Mouse (Mus musculus) mouse trophoblast stem cell (cell line): ENCODE measurements around the gene Capn9.

Experiments
- in situ Hi-C, 2 experiments: fragments of 300-500 bp; cut with MseI, MboI; formaldehyde crosslinking; loops; 2 replicates in 1 of 2; 3 replicates in 1 of 2; pipeline ENCODE4 v1.15.1; 2025

Gene Capn9

DNA sequence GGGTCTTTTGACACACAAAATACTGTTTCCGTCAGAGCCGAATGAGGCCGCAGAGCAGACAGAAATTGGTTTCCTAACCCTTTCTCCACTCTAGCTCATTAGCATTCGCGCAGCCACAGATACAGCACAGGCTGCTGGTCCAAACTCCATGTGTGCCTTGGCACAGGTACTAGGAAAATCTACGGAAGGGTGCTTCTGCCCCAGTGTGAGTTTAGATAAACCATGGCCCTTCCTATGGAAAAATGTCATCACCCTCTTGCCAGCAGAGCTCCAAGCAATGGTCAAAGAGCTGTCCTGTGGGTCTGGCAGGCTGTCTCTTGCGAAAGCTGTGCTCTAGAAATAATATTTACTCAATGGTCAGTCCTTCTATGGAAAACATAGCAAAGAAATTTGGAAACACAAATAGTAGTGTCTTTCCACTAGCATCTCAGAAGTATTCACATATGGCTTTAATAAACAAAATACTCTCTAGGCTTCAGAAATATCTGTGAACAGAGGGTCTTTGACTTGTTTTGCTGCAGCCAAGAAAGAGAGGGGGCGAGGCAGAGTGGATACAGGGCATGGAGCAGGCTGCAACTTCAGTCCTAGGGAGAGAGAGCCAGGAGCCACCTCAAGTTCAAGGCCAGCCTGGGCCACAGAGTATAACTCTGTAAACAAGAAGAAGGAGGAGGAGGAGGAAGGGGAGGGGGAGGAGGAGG is 4.0 kb upstream of the Capn9 start:
- in situ Hi-C loops: no loop called here

- in situ Hi-C loops: no loop called here
Measured at GRCm38 (mm10) chr8:124572430-124572775, 3.5 kb upstream of the Capn9 start.

- in situ Hi-C loops: no loop called here
Measured at GRCm38 (mm10) chr8:124573552-124574340, 2.2 kb upstream of the Capn9 start.

DNA sequence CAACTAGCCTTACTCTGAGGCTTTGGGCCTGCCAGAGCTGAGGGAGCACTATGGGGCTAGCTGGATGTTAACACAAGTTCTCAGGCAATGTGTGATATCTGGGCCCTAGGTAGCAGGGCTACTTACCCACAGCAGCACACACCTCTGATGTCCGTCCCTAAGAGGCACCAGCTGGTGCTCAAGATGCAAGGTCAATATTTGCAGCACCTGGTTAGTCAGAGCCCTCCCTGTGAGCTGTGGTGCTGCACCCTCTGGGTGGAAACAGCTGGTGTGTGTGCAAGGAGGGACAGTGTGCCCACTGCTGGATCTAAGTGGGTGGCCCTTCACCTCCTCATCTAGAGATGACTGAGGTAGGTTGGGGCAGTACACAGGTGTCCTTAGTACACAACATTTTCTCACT is 840 bp downstream of the Capn9 start:
- in situ Hi-C loops: no loop called here

DNA sequence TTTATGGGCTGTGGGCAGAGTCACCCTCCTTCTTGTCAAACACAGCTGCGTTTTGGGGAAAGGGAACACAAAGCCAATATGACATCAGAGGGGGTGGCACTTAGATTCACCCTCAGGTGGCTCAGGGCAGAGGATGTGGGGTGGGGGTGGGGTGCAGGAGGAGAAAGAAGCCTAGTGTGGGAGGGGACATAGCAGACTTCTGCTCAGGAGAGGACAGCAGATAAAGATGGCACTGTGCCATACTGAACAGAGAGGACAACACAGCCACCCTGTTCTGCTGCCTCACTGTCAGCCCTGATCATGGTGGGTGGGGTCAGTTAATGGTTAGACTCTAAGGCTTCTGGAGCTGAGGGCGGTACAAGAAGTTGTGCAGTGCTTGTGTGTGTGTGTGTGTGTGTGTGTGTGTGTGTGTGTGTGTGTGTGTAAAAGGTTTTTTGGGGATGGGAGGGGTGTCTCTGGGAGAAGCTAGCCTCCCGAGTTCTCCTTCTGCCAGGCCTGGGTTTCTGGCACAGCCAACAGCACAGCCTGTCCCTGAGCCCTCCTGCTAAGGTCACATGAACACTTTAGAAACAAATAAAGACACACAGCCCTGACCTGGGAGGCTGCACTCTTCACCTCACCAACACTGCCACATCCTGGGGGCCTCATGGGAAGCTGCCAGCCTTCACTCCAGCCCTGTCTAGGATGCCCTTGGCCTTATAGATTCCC is 10.0 kb downstream of the Capn9 start:
- in situ Hi-C loops: no loop called here

DNA sequence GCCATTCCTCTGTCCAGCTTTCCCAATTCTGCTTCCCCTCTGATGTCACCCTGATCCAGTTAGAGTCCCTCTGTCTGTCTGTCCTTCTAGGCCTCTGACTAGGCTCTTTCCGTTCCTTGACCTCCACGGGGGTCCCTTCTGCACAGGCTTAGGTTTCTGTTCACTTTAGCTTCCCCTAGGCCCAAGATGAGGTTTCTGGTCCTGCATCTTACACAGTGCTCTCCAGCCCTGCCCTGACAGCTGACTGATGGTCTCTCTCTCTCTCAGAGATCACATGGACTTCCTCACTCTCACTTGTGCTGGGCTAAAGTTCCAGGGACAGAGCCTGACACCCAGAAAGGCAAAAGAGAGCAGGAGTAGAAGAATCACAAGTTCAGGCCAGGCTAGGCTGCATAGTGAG is 10.6 kb downstream of the Capn9 start:
- in situ Hi-C loops: no loop called here

DNA sequence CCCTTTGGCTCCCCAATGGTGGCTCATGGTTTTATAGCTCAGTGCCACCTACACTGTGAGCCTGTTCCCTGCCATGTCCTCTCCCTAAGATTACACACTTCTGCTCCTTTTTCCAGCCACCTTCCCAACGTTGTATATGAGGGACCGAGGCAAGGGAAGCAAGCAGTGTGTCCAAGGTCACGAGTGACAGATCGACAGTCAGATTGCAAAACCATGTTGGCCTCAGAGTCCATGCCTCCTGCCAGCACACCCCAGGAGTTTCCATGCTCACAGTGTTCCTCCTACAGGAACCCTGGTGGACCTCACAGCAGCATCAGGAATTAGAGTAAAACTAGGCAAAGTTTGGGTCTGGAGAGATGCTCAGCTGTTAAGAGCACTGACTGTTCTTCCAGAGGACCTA is 13.5 kb downstream of the Capn9 start:
- in situ Hi-C loops: no loop called here

DNA sequence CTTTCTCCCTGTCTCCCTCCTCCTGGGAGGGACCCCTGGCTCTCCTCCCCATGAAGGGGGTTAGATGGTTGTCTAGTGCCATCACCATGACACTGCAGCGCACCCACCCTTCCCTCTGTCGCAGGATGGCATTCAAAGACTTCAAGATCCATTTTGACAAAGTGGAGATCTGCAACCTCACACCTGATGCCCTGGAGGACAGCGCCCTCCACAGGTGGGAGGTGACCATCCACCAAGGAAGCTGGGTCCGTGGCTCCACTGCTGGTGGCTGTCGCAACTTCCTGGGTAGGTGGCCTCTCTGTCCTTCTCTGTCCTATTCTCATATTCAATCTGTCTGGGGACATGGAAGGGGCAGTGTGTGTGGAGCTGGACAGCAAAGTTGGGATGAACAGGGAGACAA is 28.2 kb downstream of the Capn9 start:
- in situ Hi-C loops: no loop called here

DNA sequence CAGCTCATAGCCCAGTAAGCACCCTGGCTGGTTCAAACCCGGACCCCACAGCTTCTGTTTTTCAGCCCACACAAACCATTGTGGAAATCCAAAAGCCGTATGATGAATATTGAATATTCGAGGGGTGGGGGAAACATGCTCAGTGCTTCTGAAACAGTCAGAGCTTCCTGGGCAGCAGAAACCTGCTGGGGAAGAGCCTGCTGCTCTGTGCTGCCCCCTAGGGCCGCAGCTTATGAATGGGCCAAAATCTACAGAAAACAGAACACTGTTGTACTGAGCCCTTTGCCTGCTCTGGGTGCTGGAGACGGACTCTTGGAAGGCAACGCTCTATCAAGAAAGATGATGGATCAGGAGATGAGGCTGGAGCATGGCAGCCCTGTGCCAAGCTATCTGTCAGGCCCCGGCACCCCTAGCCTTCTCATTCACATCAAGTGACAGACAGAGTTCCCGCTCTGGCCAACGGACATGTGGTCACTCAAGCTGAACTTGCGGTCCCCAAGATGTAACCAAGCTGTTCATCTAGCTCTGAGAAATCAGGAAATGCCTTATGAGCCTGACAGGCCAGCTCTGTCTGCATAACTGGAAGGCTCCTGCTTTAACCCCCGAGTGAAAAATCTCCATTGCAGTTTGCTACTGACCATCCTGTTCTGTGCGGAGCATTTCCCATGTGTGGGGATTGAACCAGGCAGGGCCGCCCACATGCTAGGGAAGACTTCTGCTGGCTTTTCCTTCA is 32.5 kb downstream of the Capn9 start:
- in situ Hi-C loops: no loop called here

DNA sequence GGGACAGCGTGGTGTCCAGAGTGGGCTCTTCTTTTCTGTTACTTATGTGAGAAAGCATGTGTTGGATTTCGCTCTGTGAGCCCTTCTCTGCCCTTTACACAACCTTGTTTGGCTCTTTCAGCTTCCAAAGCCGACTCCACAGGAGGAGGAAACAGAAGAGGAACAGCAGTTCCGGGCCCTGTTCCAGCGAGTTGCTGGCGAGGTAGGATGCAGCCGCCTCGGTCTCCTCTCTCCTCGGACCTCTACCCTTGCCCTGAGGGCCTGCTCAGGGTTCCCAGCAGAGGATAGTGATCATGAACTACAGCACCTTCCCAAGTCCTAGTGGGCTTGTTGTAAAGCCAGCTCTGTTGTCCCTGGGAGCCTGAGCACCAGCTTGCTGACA is 33.1 kb downstream of the Capn9 start:
- in situ Hi-C loops: no loop called here

DNA sequence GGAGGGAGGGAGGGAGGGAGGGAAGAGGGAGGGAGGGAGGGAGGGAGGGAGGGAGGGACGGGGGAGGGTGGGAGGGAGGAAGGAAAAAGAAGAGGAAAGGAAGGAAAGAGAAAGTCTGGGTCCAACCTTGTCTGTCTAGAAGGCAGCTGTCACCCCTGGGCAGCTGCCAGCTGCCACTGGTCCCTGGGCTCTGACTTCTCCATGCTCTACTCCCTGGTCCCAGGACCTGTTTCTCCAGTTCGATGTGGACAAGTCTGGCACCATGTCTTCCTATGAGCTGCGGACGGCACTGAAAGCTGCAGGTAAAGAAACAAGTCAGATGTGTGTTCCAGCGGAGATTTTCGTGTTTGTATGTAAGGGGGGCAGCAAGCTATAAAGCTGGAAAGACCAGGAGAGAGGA is 38.4 kb downstream of the Capn9 start:
- in situ Hi-C loops: no loop called here

GRCm38 (mm10) chr8:124617266-124617869 is 41.5 kb downstream of the Capn9 start:
- in situ Hi-C loops: loop anchor here (5.0 kb wide), 1 partner anchor 60 kb away; no protein-coding TSS in a partner anchor

GRCm38 (mm10) chr8:124618252-124618651 is 42.3 kb downstream of the Capn9 start:
- in situ Hi-C loops: loop anchor here (5.0 kb wide), 1 partner anchor 59 kb away; no protein-coding TSS in a partner anchor

DNA sequence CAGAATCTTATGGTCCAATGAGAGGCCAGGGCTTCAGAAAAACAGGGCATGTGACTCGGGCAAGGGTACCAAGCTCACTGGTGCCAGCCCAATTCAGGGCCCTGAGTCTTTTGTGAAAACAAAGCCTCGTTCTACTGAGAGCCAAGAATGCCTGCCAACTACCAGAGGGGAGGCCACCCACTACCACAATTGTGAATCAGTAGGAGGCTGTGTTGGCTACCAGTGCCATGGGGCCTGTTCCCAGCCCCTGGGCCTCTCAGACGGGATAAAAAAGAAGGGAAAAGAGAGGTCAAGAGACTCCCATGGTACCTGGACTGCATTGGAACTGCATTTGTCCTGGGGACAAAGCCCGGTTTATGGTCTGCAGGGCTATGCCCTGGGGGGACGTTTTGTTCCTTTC is 45.3 kb downstream of the Capn9 start:
- in situ Hi-C loops: no loop called here

DNA sequence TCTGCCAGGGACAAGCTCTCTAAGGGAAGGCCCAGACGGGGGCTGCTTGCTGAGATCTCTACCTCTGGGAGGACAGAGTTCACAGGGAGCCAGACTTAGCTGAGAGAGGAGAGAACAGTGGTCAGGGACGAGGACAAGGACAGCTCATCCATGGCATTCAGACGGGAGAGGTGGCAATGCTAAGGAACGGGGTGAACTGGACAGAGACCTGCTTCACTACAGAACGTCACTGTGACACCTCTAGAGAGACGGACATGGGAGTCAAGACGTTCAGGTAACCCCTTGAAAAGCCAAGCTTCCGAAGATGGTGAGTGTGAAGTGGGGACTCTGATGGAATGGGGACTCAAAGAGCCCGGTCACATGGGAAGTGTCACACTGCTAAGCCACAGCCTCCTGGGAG is 50.3 kb downstream of the Capn9 start:
- in situ Hi-C loops: no loop called here

GRCm38 (mm10) chr8:124630489-124630888 is 54.6 kb downstream of the Capn9 start:
- in situ Hi-C loops: no loop called here

- in situ Hi-C loops: no loop called here
Measured at GRCm38 (mm10) chr8:124630891-124631290, 55.0 kb downstream of the Capn9 start.

- in situ Hi-C loops: no loop called here
Measured at GRCm38 (mm10) chr8:124631966-124632365, 56.1 kb downstream of the Capn9 start.

GRCm38 (mm10) chr8:124633001-124633703 is 57.2 kb downstream of the Capn9 start:
- in situ Hi-C loops: no loop called here

- in situ Hi-C loops: no loop called here
Measured at GRCm38 (mm10) chr8:124634411-124635246, 58.7 kb downstream of the Capn9 start.
